Mouse (Mus musculus): ENCODE measurements around the gene Iqsec3. TPM values are rescaled to one million over a fixed set of nuclear protein-coding genes. Genes with fewer than 3 reads are reported as not detected.

Gene Iqsec3
- polyA plus RNA-seq, 1 experiment from 2014 or later: 0.16 TPM

DNA sequence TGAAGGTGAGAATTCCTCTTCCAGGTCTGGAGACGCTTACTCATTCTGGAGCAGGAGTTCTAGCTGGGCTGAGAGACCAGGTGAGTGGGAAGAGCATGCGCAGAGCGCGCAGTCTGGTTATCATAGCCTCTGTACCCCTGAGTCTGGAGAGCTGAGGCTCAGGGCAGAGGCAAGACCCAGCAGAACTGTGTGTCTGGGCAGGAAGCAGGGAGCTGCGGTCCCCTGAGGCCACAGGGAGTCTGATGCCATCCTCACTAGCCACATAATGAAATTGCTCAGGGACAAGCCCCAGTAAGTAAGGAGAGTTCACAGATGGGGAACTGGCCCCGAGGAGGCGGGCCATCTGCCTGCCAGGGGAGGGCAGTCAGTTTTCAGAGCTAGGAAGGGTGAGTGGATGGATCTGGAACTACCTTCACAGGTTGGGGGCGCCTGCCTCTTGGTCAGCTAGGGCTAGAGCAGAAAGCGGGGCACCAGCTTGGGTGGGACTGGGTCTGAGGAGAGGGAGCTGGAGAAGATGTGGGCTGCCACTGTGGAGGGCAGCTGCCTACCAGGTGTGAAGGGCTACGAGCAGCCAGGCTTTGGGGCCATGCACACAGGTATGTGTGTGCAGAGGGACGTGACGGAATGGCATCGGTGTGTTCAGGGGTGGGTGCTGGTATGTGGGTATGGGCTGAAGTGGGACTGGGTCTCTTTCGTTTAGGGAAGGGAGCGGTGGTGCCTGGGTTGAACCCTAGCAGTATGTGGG, 130.3 kb downstream of the Iqsec3 start, which contains the start of gene Slc6a12:
Gene Slc6a12, plus strand, starts transcription at position 51 of the 745 bp plus-strand sequence.
- H3K27me3 ChIP-seq (replicated peaks; ENCODE audit: control insufficient read depth, insufficient read depth, low read length): no peaks in the 10 kb centered on the region
- no peak within 1 kb of the TSS for H3K9ac ChIP-seq (ENCODE audit: low read depth, low read length)
- TF ChIP-seq CTCF (IDR thresholded peaks at IDR 0.05; ENCODE audit: low read depth): no peak
- no peaks in the 10 kb centered on the region for H3K36me3 ChIP-seq (ENCODE audit: control insufficient read depth, insufficient read depth)
- no peaks in the 10 kb centered on the region for H3K4me1 ChIP-seq (replicated peaks; ENCODE audit: control insufficient read depth, insufficient read depth, low read length)
- H3K27ac ChIP-seq (ENCODE audit: low read depth, low read length): no peak within 1 kb of the TSS
- no peak for ATAC-seq
- WGBS: 70% methylated on average over 15 of the region's 15 CpGs
- no peak within 1 kb of the TSS for H3K4me2 ChIP-seq (replicated peaks; ENCODE audit: low read depth)
- no peaks in the 10 kb centered on the region for H3K9me3 ChIP-seq (ENCODE audit: control insufficient read depth)
- no peak within 1 kb of the TSS for H3K4me3 ChIP-seq (ENCODE audit: low read depth, low read length)

DNA sequence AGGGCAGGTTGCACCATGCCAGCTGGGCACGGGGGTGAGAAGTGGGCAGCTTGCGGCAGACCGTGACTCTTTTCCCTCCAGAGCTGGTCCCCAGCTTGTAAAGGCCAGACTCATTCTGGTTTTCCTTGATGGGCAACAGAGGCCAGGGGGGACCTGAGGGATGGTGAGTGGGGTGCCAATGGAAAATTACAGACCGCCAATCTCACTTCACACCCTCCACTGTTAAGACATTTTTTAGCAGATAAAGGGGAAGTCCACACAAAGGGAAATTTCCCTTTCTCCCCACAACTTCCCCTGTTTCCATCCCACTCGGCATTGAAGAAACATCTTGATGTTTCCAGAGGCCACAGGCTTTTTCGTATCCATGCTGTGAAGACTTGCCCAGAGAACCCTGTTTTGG, 131.8 kb downstream of the Iqsec3 start:
- Histone ChIP-seq H3K4me3 (ENCODE audit: low read depth, low read length) (no peak overlapping the region), H3K4me1 (replicated peaks; ENCODE audit: control insufficient read depth, insufficient read depth, low read length) (no peaks in the 10 kb centered on the region), H3K9me3 (ENCODE audit: control insufficient read depth) (no peaks in the 10 kb centered on the region), H3K9ac (ENCODE audit: low read depth, low read length) (no peak overlapping the region), H3K27ac (ENCODE audit: low read depth, low read length) (no peak overlapping the region), H3K4me2 (replicated peaks; ENCODE audit: low read depth) (no peak overlapping the region), H3K27me3 (replicated peaks; ENCODE audit: control insufficient read depth, insufficient read depth, low read length) (no peaks in the 10 kb centered on the region), H3K36me3 (ENCODE audit: control insufficient read depth, insufficient read depth) (no peaks in the 10 kb centered on the region)
- no peak for TF ChIP-seq CTCF (IDR thresholded peaks at IDR 0.05; ENCODE audit: low read depth)
- 87% methylated on average over 6 of the region's 6 CpGs for WGBS
- ATAC-seq: no peak

DNA sequence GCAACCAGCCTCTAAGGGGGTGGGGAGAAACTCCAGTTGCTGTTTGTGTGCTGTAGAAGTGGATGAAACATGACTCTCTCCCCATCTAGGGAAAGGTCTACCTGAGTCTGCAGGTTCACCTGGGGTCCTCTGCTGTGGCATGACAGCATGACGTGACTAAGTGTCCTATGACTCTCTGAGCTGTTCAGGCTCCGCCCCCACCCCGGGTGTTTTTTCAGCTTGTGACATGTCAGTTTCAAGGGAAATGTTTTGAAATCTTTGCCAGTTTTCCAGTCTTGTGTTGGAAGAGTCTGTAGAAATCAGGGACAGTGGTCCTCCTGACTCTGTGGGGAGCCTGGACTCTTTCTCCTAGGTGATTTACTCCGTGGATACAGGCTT, 135.0 kb downstream of the Iqsec3 start:
- Histone ChIP-seq H3K27ac (ENCODE audit: low read depth, low read length) (no peak overlapping the region), H3K4me2 (replicated peaks; ENCODE audit: low read depth) (no peak overlapping the region), H3K4me3 (ENCODE audit: low read depth, low read length) (no peak overlapping the region), H3K9me3 (ENCODE audit: control insufficient read depth) (no peaks in the 10 kb centered on the region), H3K9ac (ENCODE audit: low read depth, low read length) (no peak overlapping the region), H3K4me1 (replicated peaks; ENCODE audit: control insufficient read depth, insufficient read depth, low read length) (no peaks in the 10 kb centered on the region), H3K27me3 (replicated peaks; ENCODE audit: control insufficient read depth, insufficient read depth, low read length) (no peaks in the 10 kb centered on the region), H3K36me3 (ENCODE audit: control insufficient read depth, insufficient read depth) (no peaks in the 10 kb centered on the region)
- 36% methylated on average over 4 of the region's 4 CpGs for WGBS
- TF ChIP-seq CTCF (IDR thresholded peaks at IDR 0.05; ENCODE audit: low read depth): no peak
- ATAC-seq: no peak

DNA sequence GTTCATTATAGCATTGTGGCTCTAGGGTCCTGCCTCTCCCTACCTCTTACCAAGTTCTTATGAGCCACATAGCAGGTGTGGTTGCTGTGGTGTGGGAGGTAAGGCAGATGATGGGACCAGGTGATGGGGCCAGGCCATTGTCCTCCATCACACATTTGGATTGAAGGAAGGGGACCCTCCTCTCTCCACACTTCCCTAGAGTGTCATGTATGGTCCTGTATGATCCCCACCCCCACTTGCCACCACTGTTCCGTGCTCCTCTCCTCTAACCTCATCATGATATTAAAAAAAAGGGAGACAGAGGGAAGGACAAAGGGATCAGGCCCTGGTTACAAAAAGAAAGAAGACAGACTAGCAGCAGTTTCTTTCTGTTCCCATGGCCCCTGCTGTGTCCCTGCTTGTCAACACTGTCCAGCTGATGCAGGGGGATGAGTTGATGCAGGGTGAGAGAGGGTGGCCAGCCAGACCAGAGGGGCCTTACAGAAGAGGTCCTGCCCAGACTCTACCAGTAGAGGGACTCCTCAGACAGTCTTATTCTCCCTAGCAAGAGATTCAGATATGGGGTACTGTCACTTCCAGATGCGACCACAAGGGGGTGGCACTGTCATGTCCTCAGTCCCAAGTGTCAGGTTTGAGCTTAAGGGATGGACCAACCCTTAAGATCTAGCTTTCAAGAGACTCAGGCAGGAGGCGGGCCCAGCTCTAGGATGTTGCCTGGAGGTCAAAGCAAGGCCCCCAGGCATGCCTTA, 135.5 kb downstream of the Iqsec3 start:
- Histone ChIP-seq H3K27ac (ENCODE audit: low read depth, low read length) (no peak overlapping the region), H3K4me3 (ENCODE audit: low read depth, low read length) (no peak overlapping the region), H3K4me2 (replicated peaks; ENCODE audit: low read depth) (no peak overlapping the region), H3K9me3 (ENCODE audit: control insufficient read depth) (no peaks in the 10 kb centered on the region), H3K4me1 (replicated peaks; ENCODE audit: control insufficient read depth, insufficient read depth, low read length) (no peaks in the 10 kb centered on the region), H3K27me3 (replicated peaks; ENCODE audit: control insufficient read depth, insufficient read depth, low read length) (no peaks in the 10 kb centered on the region), H3K36me3 (ENCODE audit: control insufficient read depth, insufficient read depth) (no peaks in the 10 kb centered on the region), H3K9ac (ENCODE audit: low read depth, low read length) (no peak overlapping the region)
- ATAC-seq: peak; percentile 55
- WGBS: 31% methylated on average over 3 of the region's 3 CpGs
- TF ChIP-seq CTCF (IDR thresholded peaks at IDR 0.05; ENCODE audit: low read depth): peak; percentile 93

DNA sequence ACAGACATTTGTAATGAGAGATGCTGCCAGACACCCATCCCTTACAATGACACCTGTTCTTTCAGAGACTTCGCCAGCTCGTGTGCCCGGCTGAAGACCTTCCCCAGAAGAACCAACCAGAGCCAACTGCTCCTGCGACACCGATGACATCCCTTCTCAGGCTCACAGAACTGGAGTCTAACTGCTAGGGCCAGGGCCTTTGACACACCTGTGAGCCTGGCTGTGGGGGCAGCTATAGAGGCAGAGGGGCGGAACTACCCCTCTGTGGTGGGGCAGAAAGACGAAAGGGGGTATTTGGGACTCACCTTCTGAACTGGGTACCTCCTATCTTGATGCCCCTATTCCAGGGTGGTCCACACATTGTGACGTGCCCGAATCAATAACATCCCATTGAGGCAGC, 136.2 kb downstream of the Iqsec3 start:
- no peak for ATAC-seq
- no peaks in the 10 kb centered on the region for H3K9me3 ChIP-seq (ENCODE audit: control insufficient read depth)
- H3K9ac ChIP-seq (ENCODE audit: low read depth, low read length): no peak overlapping the region
- 90% methylated on average over 9 of the region's 9 CpGs for WGBS
- no peak overlapping the region for H3K4me2 ChIP-seq (replicated peaks; ENCODE audit: low read depth)
- H3K4me3 ChIP-seq (ENCODE audit: low read depth, low read length): no peak overlapping the region
- no peak for TF ChIP-seq CTCF (IDR thresholded peaks at IDR 0.05; ENCODE audit: low read depth)
- no peaks in the 10 kb centered on the region for H3K4me1 ChIP-seq (replicated peaks; ENCODE audit: control insufficient read depth, insufficient read depth, low read length)
- no peaks in the 10 kb centered on the region for H3K27me3 ChIP-seq (replicated peaks; ENCODE audit: control insufficient read depth, insufficient read depth, low read length)
- H3K27ac ChIP-seq (ENCODE audit: low read depth, low read length): no peak overlapping the region
- no peaks in the 10 kb centered on the region for H3K36me3 ChIP-seq (ENCODE audit: control insufficient read depth, insufficient read depth)

DNA sequence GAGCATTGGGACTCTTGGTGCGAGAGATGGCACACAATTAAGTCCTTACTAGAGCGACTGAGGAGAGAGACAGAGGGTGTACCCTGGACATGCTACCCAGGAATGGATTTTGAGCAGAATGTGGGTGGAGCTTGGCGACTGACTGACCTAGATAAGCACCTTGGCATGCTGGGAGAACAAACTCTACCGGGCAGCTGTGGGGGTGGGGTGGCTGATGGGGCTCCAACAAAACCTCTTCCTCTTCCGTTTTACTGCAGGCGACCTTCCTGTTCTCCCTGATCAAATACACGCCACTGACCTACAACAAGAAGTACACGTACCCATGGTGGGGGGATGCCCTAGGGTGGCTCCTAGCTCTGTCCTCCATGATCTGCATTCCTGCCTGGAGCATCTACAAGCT, 136.9 kb downstream of the Iqsec3 start:
- no peaks in the 10 kb centered on the region for H3K4me1 ChIP-seq (replicated peaks; ENCODE audit: control insufficient read depth, insufficient read depth, low read length)
- H3K4me3 ChIP-seq (ENCODE audit: low read depth, low read length): no peak overlapping the region
- H3K9ac ChIP-seq (ENCODE audit: low read depth, low read length): no peak overlapping the region
- H3K9me3 ChIP-seq (ENCODE audit: control insufficient read depth): no peaks in the 10 kb centered on the region
- H3K27ac ChIP-seq (ENCODE audit: low read depth, low read length): no peak overlapping the region
- TF ChIP-seq CTCF (IDR thresholded peaks at IDR 0.05; ENCODE audit: low read depth): no peak
- no peaks in the 10 kb centered on the region for H3K36me3 ChIP-seq (ENCODE audit: control insufficient read depth, insufficient read depth)
- WGBS: 45% methylated on average over 8 of the region's 8 CpGs
- no peaks in the 10 kb centered on the region for H3K27me3 ChIP-seq (replicated peaks; ENCODE audit: control insufficient read depth, insufficient read depth, low read length)
- H3K4me2 ChIP-seq (replicated peaks; ENCODE audit: low read depth): no peak overlapping the region
- ATAC-seq: no peak

Measured in intestine, postnatal 0 days (tissue).